ENCODE assay signal across 9 mouse cellular contexts in the genomic region with DNA sequence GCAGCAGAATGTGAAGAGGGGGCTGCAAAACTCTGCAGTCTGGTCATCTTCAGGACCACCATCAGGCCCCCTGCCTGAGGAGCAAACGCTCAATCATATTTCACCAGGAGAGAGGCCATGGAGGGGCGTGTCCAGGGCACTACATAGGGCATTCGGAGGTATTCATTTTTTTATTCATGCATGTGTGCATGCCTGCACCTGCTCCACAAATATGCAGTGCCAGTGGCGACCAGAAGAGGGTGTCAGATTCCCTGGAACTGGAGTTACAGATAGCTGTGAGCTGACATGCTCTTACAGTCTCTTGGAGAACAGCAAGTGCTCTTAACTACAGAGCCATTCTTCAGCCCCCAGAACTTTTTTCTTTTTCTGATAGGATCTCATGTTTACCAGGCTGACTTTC. TPM values are rescaled to one million over a fixed set of nuclear protein-coding genes. Genes with fewer than 3 reads are reported as not detected.
A peak's percentile ranks its signal among the peaks of the same experiment; 100 is the strongest.
DNase-seq lines count a peak whose midpoint lies in the region; ATAC-seq and TF ChIP-seq lines count a peak whose summit lies in the region.
"Had no signal": no experiment of that assay in that cellular context is flagged by ENCODE, and none has a peak within 500 bp of the region (broad histone marks: within the 10 kb centered on the region; RNA-seq: fewer than 3 reads in every experiment).

No protein-coding gene starts in this region.

- no peaks in the 10 kb centered on the region for H3K36me3 ChIP-seq in testis, adult 2 months (ENCODE audit: control insufficient read depth, insufficient read depth, low read length)
- H3K36me3 ChIP-seq in forebrain, embryonic 15.5 days: no peaks in the 10 kb centered on the region
- H3K36me3 ChIP-seq in liver, embryonic 14.5 days (replicated peaks; ENCODE audit: control insufficient read depth, insufficient read depth, low read depth): no peaks in the 10 kb centered on the region

- peak; percentile 75 for ATAC-seq in forebrain, embryonic 15.5 days (replicated peaks)
- peak; percentile 67 for ATAC-seq in liver, embryonic 14.5 days (ENCODE audit: insufficient read depth)
- no peak for ATAC-seq in activated CD4-positive, CD25-positive, alpha-beta regulatory T cell, adult 4 months

- H3K4me1 ChIP-seq in testis, adult 2 months (ENCODE audit: control insufficient read depth, insufficient read depth, low read length): no peaks in the 10 kb centered on the region
- no peaks in the 10 kb centered on the region for H3K4me1 ChIP-seq in forebrain, embryonic 15.5 days
- H3K4me1 ChIP-seq in liver, embryonic 14.5 days (replicated peaks; ENCODE audit: control insufficient read depth in 2 of 2, insufficient read depth in 2 of 2, low read length in 1 of 2): no peaks in the 10 kb centered on the region

- no peak overlapping the region for H3K27ac ChIP-seq in testis, adult 2 months (ENCODE audit: control insufficient read depth, insufficient read depth, low read depth, low read length)
- H3K27ac ChIP-seq in forebrain, embryonic 15.5 days (replicated peaks): no peak overlapping the region
- H3K27ac ChIP-seq in liver, embryonic 14.5 days: no peak overlapping the region

- H3K9ac ChIP-seq in forebrain, embryonic 15.5 days (replicated peaks): no peak overlapping the region
- H3K9ac ChIP-seq in liver, embryonic 14.5 days (replicated peaks): no peak overlapping the region

- WGBS in forebrain, embryonic 15.5 days: 32% methylated on average over 4 of the region's 4 CpGs
- WGBS in liver, embryonic 14.5 days (ENCODE audit: insufficient replicate concordance): 20% methylated on average over 4 of the region's 4 CpGs

- no peak for DNase-seq in testis, postnatal 14 days (ENCODE audit: low spot score)
- DNase-seq in c-Kit-positive CD71-positive TER-119-positive erythroid progenitor cells, embryonic 14.5 days (ENCODE audit: low spot score): peak; percentile 66
- peak; percentile 72 to 75 for DNase-seq in kidney, postnatal 4 days
- peak; percentile 35 to 56 (median 47) for DNase-seq in liver, embryonic 14.5 days (ENCODE audit: low read depth in 3 of 3, low spot score in 3 of 3)
- peak; percentile 29 for DNase-seq in retina, adult 2 months (ENCODE audit: low read depth, low spot score)

- no peak overlapping the region for H3K4me3 ChIP-seq in testis, adult 2 months (ENCODE audit: control insufficient read depth, low read depth, low read length)
- no peak overlapping the region for H3K4me3 ChIP-seq in forebrain, embryonic 15.5 days
- H3K4me3 ChIP-seq in liver, embryonic 14.5 days (ENCODE audit: insufficient read depth in 1 of 2, low read depth in 2 of 2, low read length in 2 of 2): no peak overlapping the region

- H3K9me3 ChIP-seq in forebrain, embryonic 15.5 days: no peaks in the 10 kb centered on the region
- no peaks in the 10 kb centered on the region for H3K9me3 ChIP-seq in liver, embryonic 14.5 days (ENCODE audit: control insufficient read depth, low read length)

- H3K4me2 ChIP-seq in forebrain, embryonic 15.5 days (replicated peaks): no peak overlapping the region
- H3K4me2 ChIP-seq in liver, embryonic 14.5 days (ENCODE audit: low read depth): no peak overlapping the region

- TF ChIP-seq CTCF in testis, adult 2 months (IDR thresholded peaks at IDR 0.05; ENCODE audit: control insufficient read depth, insufficient read depth, insufficient replicate concordance, low read depth, low read length): peak; percentile 24; the same call in 1 of the 2 replicates
- TF ChIP-seq CTCF in liver, embryonic 14.5 days (IDR thresholded peaks at IDR 0.05; ENCODE audit: low read depth): peak; percentile 86

- TF ChIP-seq POLR2A in testis, adult 2 months (IDR thresholded peaks at IDR 0.05; ENCODE audit: control insufficient read depth, low read depth, low read length): no peak

- TF ChIP-seq EP300 in liver, embryonic 14.5 days (IDR thresholded peaks at IDR 0.05; ENCODE audit: low read depth): no peak

- H3K27me3 ChIP-seq in testis, adult 2 months (ENCODE audit: control insufficient read depth, insufficient read depth, low read length): no peaks in the 10 kb centered on the region
- H3K27me3 ChIP-seq in forebrain, embryonic 15.5 days: no peaks in the 10 kb centered on the region
- no peaks in the 10 kb centered on the region for H3K27me3 ChIP-seq in liver, embryonic 14.5 days (ENCODE audit: control insufficient read depth, insufficient read depth, low read length)

RNA-seq across cellular contexts. Expression of gene Gpr6, which starts 56.4 kb away (rescaled TPM):
- polyA plus RNA-seq in testis, adult 2 months (2012; rRNA removed): 0.49 and 0.72 TPM in 2 replicates
- 1.5 and 2.4 TPM in 2 replicates for polyA plus RNA-seq in forebrain, embryonic 15.5 days (2015; fragmentation: Nextera tagmentation; extraction: Ambion mirVana)
- polyA plus RNA-seq in liver, embryonic 14.5 days (2012; rRNA removed): not detected in 2 replicates
- not detected in 2 replicates for polyA plus RNA-seq in liver, embryonic 14.5 days (2014; fragmentation: Nextera tagmentation; extraction: Ambion mirVana)
- polyA plus RNA-seq in activated CD4-positive, CD25-positive, alpha-beta regulatory T cell, adult 4 months (2017; shearing (Covaris generic)): not detected
- polyA plus RNA-seq: spleen, adult 2 months had no signal
